Mouse (Mus musculus) forebrain, embryonic 11.5 days (tissue): ENCODE measurements around the gene Ndufs1. TPM values are rescaled to one million over a fixed set of nuclear protein-coding genes. Genes with fewer than 3 reads are reported as not detected.

ENCODE experiments used
- ATAC-seq: fragments of 200-750 bp; cut with Nextera tagmentation; replicated peaks from 2 replicates; pipeline ENCODE4 v1.8.0; 2017; ENCODE audit warnings: moderate TSS enrichment; ENCODE audit not compliant: low FRiP score
- DNase-seq: peaks from one replicate; pipeline ENCODE4 v3.0.0-alpha.2; 2017; ENCODE audit warnings: low spot score
- H3K27ac ChIP-seq: fragments of 300-500 bp; sonication (generic); 2 replicates; pipeline ENCODE4 v1.5.1; 2014; ENCODE audit warnings: low read depth, low read length
- H3K27me3 ChIP-seq: fragments of 300-500 bp; sonication (generic); 2 replicates; pipeline ENCODE4 v1.6.1; 2014; ENCODE audit warnings: mild to moderate bottlenecking, low read length, mixed read lengths; ENCODE audit not compliant: control insufficient read depth, insufficient read depth
- H3K36me3 ChIP-seq: fragments of 300-500 bp; sonication (generic); 2 replicates; pipeline ENCODE4 v1.6.1; 2014; ENCODE audit warnings: mild to moderate bottlenecking, low read length, moderate library complexity, mixed read lengths; ENCODE audit not compliant: control insufficient read depth, insufficient read depth
- H3K4me1 ChIP-seq: fragments of 300-500 bp; sonication (generic); replicated peaks from 2 replicates; pipeline ENCODE4 v1.6.1; 2014; ENCODE audit warnings: low read length, mixed read lengths; ENCODE audit not compliant: control insufficient read depth, insufficient read depth
- H3K4me2 ChIP-seq: fragments of 300-500 bp; sonication (generic); 2 replicates; pipeline ENCODE4 v1.6.1; 2014; ENCODE audit warnings: low read depth, mild to moderate bottlenecking, low read length, moderate library complexity, mixed read lengths; ENCODE audit not compliant: severe bottlenecking
- H3K4me3 ChIP-seq: fragments of 300-500 bp; sonication (generic); 2 replicates; pipeline ENCODE4 v1.5.1; 2014; ENCODE audit warnings: low read depth, low read length
- H3K9ac ChIP-seq: fragments of 300-500 bp; sonication (generic); 2 replicates; pipeline ENCODE4 v1.6.1; 2014; ENCODE audit warnings: low read length
- H3K9me3 ChIP-seq: fragments of 300-500 bp; sonication (generic); 2 replicates; pipeline ENCODE4 v1.6.1; 2016; ENCODE audit warnings: low read length, mixed read lengths; ENCODE audit not compliant: control insufficient read depth
- WGBS: fragments of 180-500 bp; shearing (Covaris S2); extraction: QIAGEN DNeasy Blood & Tissue Kit; methylation state at CpG from one replicate; pipeline ENCODE4 v1.1.7; 2014; 5-methylcytosine and 5-hydroxymethylcytosine counted together
- polyA plus RNA-seq: library from polyadenylated mRNA; unstranded; fragments of >200 nt; fragmentation: Nextera tagmentation; extraction: Ambion mirVana; gene quantifications from 2 replicates; pipeline ENCODE4 v1.2.1, GENCODE M21; 2014

Ndufs1 gene
- polyA plus RNA-seq, 1 experiment from 2014 or later: 137 TPM

DNA sequence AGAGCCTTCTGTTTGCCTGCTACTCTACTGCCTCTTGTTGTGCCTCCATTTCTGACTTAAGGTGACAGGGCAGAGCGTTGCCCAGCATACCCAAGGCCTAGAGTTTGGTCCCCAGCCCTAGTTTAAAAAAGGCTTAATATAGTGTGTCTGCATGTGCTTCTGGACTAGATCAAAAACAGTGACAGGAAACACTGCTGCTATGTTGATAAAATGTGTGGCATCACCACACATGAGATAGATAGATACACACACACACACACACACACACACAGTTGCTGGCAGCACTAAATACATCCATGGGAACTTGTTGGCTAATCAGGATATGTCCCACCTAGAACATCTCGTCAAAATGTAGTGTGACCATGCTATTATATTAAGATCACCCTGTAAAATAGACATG is 56.3 kb downstream of the Ndufs1 start:
- WGBS: 94% methylated on average over 2 of the region's 2 CpGs
- H3K9ac ChIP-seq: no peak overlapping the region
- no peak overlapping the region for H3K4me2 ChIP-seq
- H3K27me3 ChIP-seq: no peaks in the 10 kb centered on the region
- ATAC-seq (no peak), DNase-seq (no peak)
- H3K4me1 ChIP-seq: 0 out of 2 replicates have a peak, but pooled peaks cover 2% of the 10 kb centered on the region
- no peak overlapping the region for H3K4me3 ChIP-seq
- no peaks in the 10 kb centered on the region; the same call in 1 of the 2 replicates for H3K9me3 ChIP-seq
- H3K36me3 ChIP-seq: peaks cover 10% of the 10 kb centered on the region; the same call in 1 of the 2 replicates
- H3K27ac ChIP-seq: no peak overlapping the region

DNA sequence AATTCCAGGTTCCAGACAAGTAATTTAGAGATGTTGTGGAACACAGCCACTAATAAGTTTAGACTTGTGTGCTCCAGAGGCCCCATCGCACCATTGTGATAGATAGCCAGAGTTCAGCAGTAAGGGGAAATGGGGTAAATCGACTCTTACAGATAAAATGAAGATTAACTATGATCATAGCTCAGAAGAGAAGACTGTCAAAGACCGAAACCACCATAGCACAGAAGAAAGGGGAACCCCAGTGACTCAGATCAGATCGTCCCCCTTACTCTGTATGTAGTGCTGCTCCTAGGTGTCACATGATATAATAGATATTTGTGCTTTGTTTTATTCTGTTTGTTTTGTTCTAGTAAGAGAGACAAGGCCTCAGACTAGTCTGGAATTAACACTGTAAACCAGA is 57.0 kb downstream of the Ndufs1 start:
- H3K27me3 ChIP-seq: no peaks in the 10 kb centered on the region
- 0 out of 2 replicates have a peak, but pooled peaks cover 2% of the 10 kb centered on the region for H3K4me1 ChIP-seq
- no peak overlapping the region for H3K27ac ChIP-seq
- H3K36me3 ChIP-seq: peaks cover 10% of the 10 kb centered on the region; the same call in 1 of the 2 replicates
- no peak for DNase-seq
- no peaks in the 10 kb centered on the region; the same call in 1 of the 2 replicates for H3K9me3 ChIP-seq
- no peak overlapping the region for H3K9ac ChIP-seq
- 94% methylated on average over 4 of the region's 4 CpGs for WGBS
- H3K4me2 ChIP-seq: no peak overlapping the region
- H3K4me3 ChIP-seq: no peak overlapping the region
- ATAC-seq: no peak

DNA sequence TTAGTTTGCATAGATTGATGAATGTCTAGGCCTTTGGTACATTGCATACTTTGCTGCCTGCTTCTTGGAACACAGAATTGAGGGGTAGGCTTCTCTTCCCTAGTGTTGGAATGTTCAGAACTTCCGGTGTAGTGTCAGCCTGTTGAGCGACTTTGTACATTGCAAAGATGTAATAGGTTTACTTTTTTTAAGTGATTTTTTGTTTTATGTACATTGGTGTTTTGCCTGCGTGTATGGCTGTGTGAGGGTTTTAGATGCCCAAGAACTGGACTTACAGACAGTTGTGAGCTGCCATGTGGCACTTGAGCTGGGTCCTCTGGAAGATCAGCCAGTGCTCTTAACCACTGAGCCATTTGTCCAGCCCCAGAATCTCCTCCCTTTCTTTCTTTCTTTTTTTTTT is 61.1 kb downstream of the Ndufs1 start:
- H3K4me3 ChIP-seq: peak overlapping the region; percentile 95
- no peak for DNase-seq
- peaks cover 2% of the 10 kb centered on the region; the same call in 1 of the 2 replicates for H3K4me1 ChIP-seq
- no peaks in the 10 kb centered on the region for H3K27me3 ChIP-seq
- H3K27ac ChIP-seq: 0 out of 2 replicates have a peak overlapping the region, but pooled peaks have one; percentile 97
- peaks cover 6% of the 10 kb centered on the region; the same call in 1 of the 2 replicates for H3K36me3 ChIP-seq
- ATAC-seq: no peak
- 72% methylated on average over 3 of the region's 3 CpGs for WGBS
- no peaks in the 10 kb centered on the region for H3K9me3 ChIP-seq
- H3K4me2 ChIP-seq: peak overlapping the region; percentile 85
- H3K9ac ChIP-seq: peak overlapping the region; percentile 100; the same call in 1 of the 2 replicates

GRCm38 (mm10) chr1:63115096-63115495 is 61.5 kb downstream of the Ndufs1 start:
- Histone ChIP-seq H3K27me3 (no peaks in the 10 kb centered on the region), H3K9me3 (no peaks in the 10 kb centered on the region), H3K4me1 (peaks cover 2% of the 10 kb centered on the region; the same call in 1 of the 2 replicates), H3K4me2 (peak overlapping the region; percentile 85), H3K9ac (peak overlapping the region; percentile 100), H3K27ac (peak overlapping the region; percentile 97), H3K4me3 (peak overlapping the region; percentile 95), H3K36me3 (0 out of 2 replicates have a peak, but pooled peaks cover 2% of the 10 kb centered on the region)
- ATAC-seq (no peak), DNase-seq (no peak)
- WGBS: 33% methylated on average over 4 of the region's 4 CpGs

DNA sequence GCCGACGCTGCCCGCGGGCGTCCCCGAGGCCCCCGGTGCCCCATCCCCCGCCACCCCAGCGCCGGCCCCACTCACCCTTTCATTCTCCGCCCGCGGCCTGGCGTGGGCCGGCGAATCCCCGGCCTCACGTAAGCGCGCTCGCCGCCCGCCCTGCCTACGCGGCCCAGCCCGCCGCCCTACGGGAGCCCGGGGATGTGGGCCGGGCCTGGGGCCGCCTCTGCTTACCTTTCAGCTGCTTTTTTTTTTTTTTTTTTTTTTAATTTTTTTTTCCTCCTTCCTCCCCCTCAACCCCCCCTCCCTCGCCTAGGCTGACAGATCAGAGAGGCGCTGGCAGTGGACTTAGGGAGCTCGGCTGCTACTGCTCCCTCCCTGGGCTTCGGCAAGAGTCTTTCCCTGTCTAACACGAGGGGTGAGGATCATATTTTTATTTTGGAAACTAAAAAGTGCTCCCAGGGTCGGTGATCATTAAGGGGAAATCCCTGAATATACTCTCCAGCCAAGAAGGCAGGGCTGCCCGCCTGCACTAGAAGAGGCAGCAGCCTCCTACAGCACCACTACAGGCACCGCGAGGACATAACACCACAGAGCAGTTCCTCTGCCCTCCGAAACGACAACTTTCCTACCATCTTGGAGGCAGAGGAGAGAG is 62.4 kb downstream of the Ndufs1 start, which contains the start of gene Ino80d:
Ino80d (minus strand) TSS at position 532 of the 646 bp plus-strand sequence.
- H3K9me3 ChIP-seq: no peaks in the 10 kb centered on the region
- peaks cover 3% of the 10 kb centered on the region; the same call in 1 of the 2 replicates for H3K4me1 ChIP-seq
- 1% methylated on average over 20 of the region's 42 CpGs for WGBS
- peak within 1 kb of the TSS; percentile 97 for H3K27ac ChIP-seq
- peak within 1 kb of the TSS; percentile 95 for H3K4me3 ChIP-seq
- H3K27me3 ChIP-seq: no peaks in the 10 kb centered on the region
- no peaks in the 10 kb centered on the region for H3K36me3 ChIP-seq
- peak; percentile 86 for DNase-seq
- peak within 1 kb of the TSS; percentile 100 for H3K9ac ChIP-seq
- H3K4me2 ChIP-seq: peak within 1 kb of the TSS; percentile 85
- ATAC-seq: peak; percentile 90

- peaks cover 3% of the 10 kb centered on the region; the same call in 1 of the 2 replicates for H3K4me1 ChIP-seq
- peak; percentile 81 for DNase-seq
- H3K36me3 ChIP-seq: no peaks in the 10 kb centered on the region
- peak overlapping the region; percentile 97 for H3K27ac ChIP-seq
- ATAC-seq: peak; percentile 64
- peak overlapping the region; percentile 85 for H3K4me2 ChIP-seq
- H3K27me3 ChIP-seq: no peaks in the 10 kb centered on the region
- peak overlapping the region; percentile 100 for H3K9ac ChIP-seq
- 1% methylated on average over 40 of the region's 92 CpGs for WGBS
- peak overlapping the region; percentile 95 for H3K4me3 ChIP-seq
- H3K9me3 ChIP-seq: no peaks in the 10 kb centered on the region
These were observed 63.1 kb downstream of the Ndufs1 start for GRCm38 (mm10) chr1:63113274-63114135.

DNA sequence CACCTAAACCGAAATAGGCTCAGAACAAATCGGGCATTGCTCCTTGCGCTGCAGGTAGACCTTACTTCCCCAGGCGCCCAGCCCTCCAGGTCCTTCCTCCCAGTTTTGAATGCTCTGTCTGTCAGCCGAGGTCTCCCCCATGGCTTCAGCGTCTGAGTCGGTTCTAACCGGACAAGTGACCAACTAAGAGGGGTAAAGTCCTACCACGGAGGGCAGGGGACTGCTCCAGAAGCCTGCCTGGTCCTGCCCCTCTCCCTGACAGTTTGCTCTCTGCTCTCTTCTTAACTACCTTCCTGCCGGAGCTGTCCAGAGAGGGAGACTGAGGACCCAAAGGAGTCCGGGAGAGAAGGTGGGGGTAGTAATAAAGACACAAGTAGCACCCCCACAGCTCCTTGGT is 63.8 kb downstream of the Ndufs1 start:
- H3K4me3 ChIP-seq: peak overlapping the region; percentile 95
- peak overlapping the region; percentile 97; the same call in 1 of the 2 replicates for H3K27ac ChIP-seq
- H3K9ac ChIP-seq: peak overlapping the region; percentile 100
- DNase-seq (peak; percentile 57), ATAC-seq (0 out of 2 replicates have a peak, but pooled peaks have one; percentile 10)
- WGBS: 4% methylated on average over 11 of the region's 11 CpGs
- peak overlapping the region; percentile 85 for H3K4me2 ChIP-seq
- H3K36me3 ChIP-seq: no peaks in the 10 kb centered on the region
- H3K27me3 ChIP-seq: no peaks in the 10 kb centered on the region
- peaks cover 3% of the 10 kb centered on the region; the same call in 1 of the 2 replicates for H3K4me1 ChIP-seq
- no peaks in the 10 kb centered on the region for H3K9me3 ChIP-seq

GRCm38 (mm10) chr1:63112151-63112864 is 64.3 kb downstream of the Ndufs1 start:
- DNase-seq (no peak), ATAC-seq (no peak)
- H3K4me1 ChIP-seq: peaks cover 3% of the 10 kb centered on the region; the same call in 1 of the 2 replicates
- H3K9ac ChIP-seq: peak overlapping the region; percentile 100
- H3K36me3 ChIP-seq: no peaks in the 10 kb centered on the region
- H3K9me3 ChIP-seq: no peaks in the 10 kb centered on the region
- 41% methylated on average over 8 of the region's 8 CpGs for WGBS
- H3K4me2 ChIP-seq: peak overlapping the region; percentile 85
- peak overlapping the region; percentile 95 for H3K4me3 ChIP-seq
- H3K27ac ChIP-seq: no peak overlapping the region
- no peaks in the 10 kb centered on the region for H3K27me3 ChIP-seq
